Mouse (Mus musculus): ENCODE measurements around the gene Gm42372. TPM values are rescaled to one million over a fixed set of nuclear protein-coding genes. Genes with fewer than 3 reads are reported as not detected.

The Gm42372 gene
- 0.14 and 0.25 TPM in 2 replicates for polyA plus RNA-seq (2012; rRNA removed; ENCODE audit: low replicate concordance)

GRCm38 (mm10) chr7:16982859-16983568, at the start of gene Gm42372:
Gene Gm42372, plus strand, starts transcription at chr7:16983086.

GRCm38 (mm10) chr7:16944061-16944807, 38.7 kb upstream of the Gm42372 start, which contains the start of gene Pnmal2:
Gene Pnmal2, plus strand, starts transcription at chr7:16944682.

GRCm38 (mm10) chr7:16959539-16960187, 23.2 kb upstream of the Gm42372 start, which contains the start of gene Pnmal1:
Gene Pnmal1, plus strand, starts transcription at chr7:16959679.

GRCm38 (mm10) chr7:16992451-16992807, 9.5 kb downstream of the Gm42372 start, which contains the start of gene Ccdc8:
Gene Ccdc8, plus strand, starts transcription at chr7:16992708.

GRCm38 (mm10) chr7:17027588-17028343, 44.9 kb downstream of the Gm42372 start, which contains the start of gene Ppp5c:
Gene Ppp5c, minus strand, starts transcription at chr7:17027924.

Other genes starting within 250 kb of the Gm42372 start
- 260 and 370 TPM in 2 replicates for gene Ap2s1, start 244.7 kb upstream of the Gm42372 start, polyA plus RNA-seq (2012; rRNA removed; ENCODE audit: low replicate concordance)
- gene Slc1a5, start 201.7 kb upstream of the Gm42372 start, polyA plus RNA-seq (2012; rRNA removed; ENCODE audit: low replicate concordance), result 809 and 1,134 TPM in 2 replicates
- 141 and 162 TPM in 2 replicates for gene Strn4, start 167.2 kb upstream of the Gm42372 start, polyA plus RNA-seq (2012; rRNA removed; ENCODE audit: low replicate concordance)
- gene Fkrp, start 166.4 kb upstream of the Gm42372 start, polyA plus RNA-seq (2012; rRNA removed; ENCODE audit: low replicate concordance), result 33.1 and 43.1 TPM in 2 replicates
- gene Prkd2, start 140.2 kb upstream of the Gm42372 start, polyA plus RNA-seq (2012; rRNA removed; ENCODE audit: low replicate concordance), result 82.5 and 189 TPM in 2 replicates
- gene Dact3, start 107.8 kb upstream of the Gm42372 start, polyA plus RNA-seq (2012; rRNA removed; ENCODE audit: low replicate concordance), result 7.8 and 31.1 TPM in 2 replicates
- 2.8 and 5.1 TPM in 2 replicates for gene Gng8, start 91.3 kb upstream of the Gm42372 start, polyA plus RNA-seq (2012; rRNA removed; ENCODE audit: low replicate concordance)
- 13.2 and 18.8 TPM in 2 replicates for gene Ptgir, start 76.6 kb upstream of the Gm42372 start, polyA plus RNA-seq (2012; rRNA removed; ENCODE audit: low replicate concordance)
- gene Calm3, start 59.0 kb upstream of the Gm42372 start, polyA plus RNA-seq (2012; rRNA removed; ENCODE audit: low replicate concordance), result 244 and 340 TPM in 2 replicates
- gene Pnmal2, start 38.4 kb upstream of the Gm42372 start, polyA plus RNA-seq (2012; rRNA removed; ENCODE audit: low replicate concordance), result 1.1 and 1.2 TPM in 2 replicates
- gene Pnmal1, start 23.4 kb upstream of the Gm42372 start, polyA plus RNA-seq (2012; rRNA removed; ENCODE audit: low replicate concordance), result not detected in 2 replicates
- gene Ccdc8, start 9.6 kb downstream of the Gm42372 start, polyA plus RNA-seq (2012; rRNA removed; ENCODE audit: low replicate concordance), result 2.2 TPM in 2 replicates
- gene Ppp5c, start 44.8 kb downstream of the Gm42372 start, polyA plus RNA-seq (2012; rRNA removed; ENCODE audit: low replicate concordance), result 180 and 181 TPM in 2 replicates
- gene Hif3a, start 79.3 kb downstream of the Gm42372 start, polyA plus RNA-seq (2012; rRNA removed; ENCODE audit: low replicate concordance), result 0.55 and 0.66 TPM in 2 replicates
- not detected in 2 replicates for gene Psg16, start 91.0 kb downstream of the Gm42372 start, polyA plus RNA-seq (2012; rRNA removed; ENCODE audit: low replicate concordance)
- not detected in 2 replicates for gene Ceacam3, start 167.2 kb downstream of the Gm42372 start, polyA plus RNA-seq (2012; rRNA removed; ENCODE audit: low replicate concordance)
- not detected in 2 replicates for gene Psg29, start 220.4 kb downstream of the Gm42372 start, polyA plus RNA-seq (2012; rRNA removed; ENCODE audit: low replicate concordance)